Mouse (Mus musculus) small intestine, adult 2 months (tissue): ENCODE data around the gene Kdm1a. TPM values are rescaled to one million over a fixed set of nuclear protein-coding genes. Genes with fewer than 3 reads are reported as not detected.

ENCODE experiments used
- H3K27ac ChIP-seq: fragments of 200-500 bp; 2 replicates; pipeline ENCODE4 v1.5.1; 2012; ENCODE audit warnings: low read depth, low read length, control low read depth, inconsistent platforms; ENCODE audit not compliant: insufficient read depth
- H3K27me3 ChIP-seq: fragments of 200-500 bp; 2 replicates; pipeline ENCODE4 v1.6.1; 2012; ENCODE audit warnings: mild to moderate bottlenecking, moderate library complexity, low read length, inconsistent platforms; ENCODE audit not compliant: control insufficient read depth, insufficient read depth
- H3K36me3 ChIP-seq: fragments of 200-500 bp; 2 replicates; pipeline ENCODE4 v1.6.1; 2012; ENCODE audit warnings: mild to moderate bottlenecking, low read length, control low read depth, inconsistent platforms; ENCODE audit not compliant: control insufficient read depth, insufficient read depth
- H3K4me1 ChIP-seq: fragments of 200-500 bp; 2 replicates; pipeline ENCODE4 v1.6.1; 2012; ENCODE audit warnings: low read length, inconsistent platforms, mixed read lengths; ENCODE audit not compliant: control insufficient read depth, insufficient read depth, insufficient read length
- H3K4me3 ChIP-seq: fragments of 200-500 bp; 2 replicates; pipeline ENCODE4 v1.5.1; 2012; ENCODE audit warnings: low read depth, mild to moderate bottlenecking, control low read depth, inconsistent platforms, low read length, moderate library complexity
- CTCF ChIP-seq: fragments of 200-500 bp; IDR thresholded peaks from 2 replicates; pipeline ENCODE4 v1.5.1; 2012; ENCODE audit warnings: low read depth, mild to moderate bottlenecking, control low read depth, inconsistent platforms, low read length, moderate library complexity, mixed read lengths; ENCODE audit not compliant: insufficient replicate concordance, insufficient read length; ENCODE audit errors: extremely low read depth
- POLR2A ChIP-seq: fragments of 200-500 bp; IDR thresholded peaks from 2 replicates; pipeline ENCODE4 v1.6.1; 2012; ENCODE audit warnings: low read depth, mild to moderate bottlenecking, control low read depth, inconsistent platforms, low read length, moderate library complexity
- WGBS: fragments of 180-500 bp; shearing (Covaris S2); methylation state at CpG from one replicate; pipeline ENCODE4 v1.1.7; 2018; 5-methylcytosine and 5-hydroxymethylcytosine counted together
- polyA plus RNA-seq: library from polyadenylated mRNA; depleted of rRNA; stranded (reverse); fragments of >200 nt; gene quantifications from 2 replicates; pipeline ENCODE4 v1.2.3, GENCODE M21; 2012

The Kdm1a gene
- polyA plus RNA-seq, 1 experiment, result 16.0 TPM

DNA sequence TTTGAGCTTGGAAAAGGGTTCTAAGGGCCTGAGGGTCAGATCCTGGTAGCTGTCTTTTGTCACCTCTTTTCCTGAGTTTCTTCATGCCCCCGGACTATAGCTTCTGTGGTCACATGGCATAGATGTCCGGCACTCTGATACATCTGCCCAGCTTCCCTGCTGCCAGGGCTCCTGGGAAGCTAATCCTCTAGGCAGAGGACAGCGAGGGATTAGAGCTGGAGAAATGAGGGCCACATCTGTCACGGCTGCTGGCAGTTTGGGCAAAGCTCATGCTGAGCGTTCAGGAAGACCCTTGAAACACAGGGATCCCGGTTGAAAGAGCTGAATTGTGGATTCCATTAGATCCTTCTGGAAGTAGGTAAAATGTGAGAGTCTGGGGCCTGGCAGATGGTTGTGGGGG is 19.9 kb upstream of the Kdm1a start, which contains the start of gene Lactbl1:
Lactbl1 (plus strand) TSS at position 234 of the 400 bp plus-strand sequence.
- no peaks in the 10 kb centered on the region for H3K27me3 ChIP-seq
- no peak within 1 kb of the TSS for H3K27ac ChIP-seq
- no peaks in the 10 kb centered on the region for H3K4me1 ChIP-seq
- H3K4me3 ChIP-seq, result no peak within 1 kb of the TSS
- no peaks in the 10 kb centered on the region for H3K36me3 ChIP-seq
- WGBS, result 70% methylated on average over 6 of the region's 6 CpGs
- TF ChIP-seq CTCF (no peak), POLR2A (no peak)

DNA sequence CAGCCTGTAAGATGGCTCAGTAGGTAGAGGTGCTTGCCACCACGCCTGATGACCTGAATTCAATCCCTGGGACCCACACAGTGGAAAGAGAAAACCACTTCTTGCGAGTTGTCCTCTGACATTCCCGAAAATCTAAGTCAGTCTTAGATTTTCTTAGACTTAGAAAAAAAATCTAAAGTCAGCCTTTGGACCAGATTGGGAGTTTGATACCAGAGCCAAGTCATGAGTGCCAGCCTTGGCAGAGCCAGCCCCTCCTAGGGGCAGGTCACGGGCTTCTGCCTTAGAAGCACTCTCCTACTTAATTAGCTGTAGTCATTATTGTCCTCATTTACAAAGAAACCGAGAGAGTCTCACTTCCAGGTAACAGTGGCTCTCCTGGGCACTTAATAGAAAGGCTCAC is 19.4 kb upstream of the Kdm1a start:
- TF ChIP-seq CTCF (no peak), POLR2A (no peak)
- Histone ChIP-seq H3K36me3 (no peaks in the 10 kb centered on the region), H3K4me1 (no peaks in the 10 kb centered on the region), H3K4me3 (no peak overlapping the region), H3K27me3 (no peaks in the 10 kb centered on the region), H3K27ac (no peak overlapping the region)
- 49% methylated on average over 5 of the region's 5 CpGs for WGBS

DNA sequence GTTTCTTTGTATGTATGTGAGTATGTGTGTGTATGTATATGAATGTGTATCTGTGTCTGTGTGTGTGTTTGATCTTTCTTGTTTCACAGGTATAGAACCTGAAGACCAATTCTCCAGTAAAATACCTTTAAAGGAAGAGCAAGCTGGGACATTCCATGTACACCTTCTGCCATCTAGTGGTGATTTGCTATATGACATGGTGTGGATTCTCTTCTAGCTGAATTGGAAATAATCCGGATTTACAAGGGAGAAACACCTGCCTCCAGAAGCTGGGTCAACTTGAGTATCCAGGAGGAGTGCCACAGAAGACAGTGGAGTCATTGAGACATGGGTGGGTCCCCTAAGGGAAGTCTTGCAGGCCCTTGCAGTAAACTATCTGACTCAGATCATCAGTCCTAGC is 18.8 kb upstream of the Kdm1a start:
- no peak overlapping the region for H3K27ac ChIP-seq
- no peaks in the 10 kb centered on the region for H3K36me3 ChIP-seq
- no peaks in the 10 kb centered on the region for H3K4me1 ChIP-seq
- no peak overlapping the region for H3K4me3 ChIP-seq
- TF ChIP-seq POLR2A (no peak), CTCF (peak; percentile 23; the same call in 1 of the 2 replicates)
- H3K27me3 ChIP-seq, result no peaks in the 10 kb centered on the region
- 0% methylated on average over 1 of the region's 1 CpGs for WGBS

DNA sequence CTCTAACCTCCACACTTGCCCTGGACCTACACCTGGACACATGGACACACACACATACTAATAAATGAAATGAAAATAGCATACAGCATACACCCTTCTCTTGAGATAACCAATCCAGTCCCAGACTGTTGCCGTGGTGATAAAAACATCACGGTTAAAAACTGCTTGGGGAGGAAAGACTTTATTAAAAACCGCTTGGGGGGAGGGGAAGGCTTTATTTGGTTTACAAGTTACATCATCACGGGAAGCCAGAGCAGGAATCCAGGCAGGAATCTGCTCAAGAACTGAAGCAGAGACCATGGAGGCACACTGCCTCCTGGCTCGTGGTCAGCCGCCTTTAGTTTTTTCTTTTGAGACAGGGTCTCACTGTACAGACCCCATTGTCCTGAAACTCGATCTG is 11.1 kb upstream of the Kdm1a start:
- no peaks in the 10 kb centered on the region for H3K4me1 ChIP-seq
- H3K4me3 ChIP-seq, result no peak overlapping the region
- H3K36me3 ChIP-seq, result no peaks in the 10 kb centered on the region
- H3K27ac ChIP-seq, result no peak overlapping the region
- TF ChIP-seq POLR2A, result no peak
- TF ChIP-seq CTCF, result no peak
- H3K27me3 ChIP-seq, result no peaks in the 10 kb centered on the region
- 46% methylated on average over 7 of the region's 7 CpGs for WGBS

DNA sequence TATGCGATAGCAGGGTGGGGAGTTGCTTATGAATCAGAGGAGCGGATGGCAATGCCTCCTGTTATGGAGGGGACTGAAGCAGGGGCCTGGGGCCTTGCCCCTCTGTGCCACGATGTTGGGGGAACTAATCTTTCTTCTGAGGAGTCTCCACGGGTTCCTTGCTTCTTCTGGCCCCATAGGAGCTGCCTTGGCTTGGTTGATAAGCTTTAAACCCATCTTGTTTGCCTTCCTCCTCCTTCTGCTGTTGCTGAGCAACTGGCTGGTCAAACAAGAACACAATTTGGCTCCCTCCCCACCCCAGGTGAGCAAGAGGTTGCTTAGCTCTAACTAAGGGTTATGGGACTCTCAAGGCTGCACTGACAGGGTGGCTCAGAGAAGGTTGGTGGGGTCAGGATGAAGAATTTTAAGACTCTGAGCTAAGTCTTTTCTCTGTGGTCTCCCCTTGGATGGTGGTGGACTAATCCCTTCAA is 7.9 kb upstream of the Kdm1a start, which contains the start of gene Tex46:
Tex46 (plus strand) TSS at position 51 of the 470 bp plus-strand sequence.
- Histone ChIP-seq H3K36me3 (no peaks in the 10 kb centered on the region), H3K4me3 (no peak within 1 kb of the TSS), H3K27me3 (no peaks in the 10 kb centered on the region), H3K27ac (no peak within 1 kb of the TSS), H3K4me1 (no peaks in the 10 kb centered on the region)
- no peak for TF ChIP-seq CTCF
- TF ChIP-seq POLR2A, result no peak
- 39% methylated on average over 4 of the region's 4 CpGs for WGBS

DNA sequence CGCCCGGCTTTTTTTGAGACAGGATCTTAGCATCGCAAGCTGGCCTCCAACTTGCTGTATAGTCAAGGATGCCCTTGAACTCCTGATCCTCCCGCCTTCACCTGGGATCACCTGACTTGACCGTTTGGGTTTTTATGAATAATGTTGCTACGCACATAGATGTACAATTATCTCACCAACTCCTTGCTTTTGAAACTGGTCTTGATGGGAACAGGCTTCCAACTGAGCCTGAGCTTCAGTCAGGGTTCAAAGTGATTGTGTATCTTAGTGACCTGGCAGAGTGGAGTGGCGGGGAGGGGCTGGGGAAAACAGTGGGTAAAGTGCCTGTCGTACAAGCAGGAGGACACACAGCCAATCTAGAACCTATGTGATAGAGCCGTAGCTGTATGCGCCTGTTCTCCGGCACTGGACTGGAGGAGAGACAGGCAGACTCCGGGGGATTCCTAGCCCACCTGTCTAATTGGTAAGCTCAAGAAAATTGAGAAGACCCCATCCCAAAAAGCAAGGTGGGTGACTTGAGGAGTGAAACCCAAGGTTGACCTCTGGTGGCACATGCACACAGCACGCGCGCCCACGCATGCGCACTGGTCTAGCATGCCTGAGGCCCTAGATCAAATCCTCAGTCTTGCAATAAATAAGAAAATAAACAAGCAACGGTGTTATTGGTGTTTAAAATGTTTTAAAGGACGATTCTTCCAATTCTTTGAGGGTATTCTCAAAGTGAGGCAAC is 3.4 kb upstream of the Kdm1a start:
- Histone ChIP-seq H3K4me1 (no peaks in the 10 kb centered on the region), H3K36me3 (no peaks in the 10 kb centered on the region), H3K27me3 (no peaks in the 10 kb centered on the region), H3K4me3 (no peak overlapping the region), H3K27ac (no peak overlapping the region)
- 86% methylated on average over 19 of the region's 19 CpGs for WGBS
- TF ChIP-seq CTCF (no peak), POLR2A (no peak)

DNA sequence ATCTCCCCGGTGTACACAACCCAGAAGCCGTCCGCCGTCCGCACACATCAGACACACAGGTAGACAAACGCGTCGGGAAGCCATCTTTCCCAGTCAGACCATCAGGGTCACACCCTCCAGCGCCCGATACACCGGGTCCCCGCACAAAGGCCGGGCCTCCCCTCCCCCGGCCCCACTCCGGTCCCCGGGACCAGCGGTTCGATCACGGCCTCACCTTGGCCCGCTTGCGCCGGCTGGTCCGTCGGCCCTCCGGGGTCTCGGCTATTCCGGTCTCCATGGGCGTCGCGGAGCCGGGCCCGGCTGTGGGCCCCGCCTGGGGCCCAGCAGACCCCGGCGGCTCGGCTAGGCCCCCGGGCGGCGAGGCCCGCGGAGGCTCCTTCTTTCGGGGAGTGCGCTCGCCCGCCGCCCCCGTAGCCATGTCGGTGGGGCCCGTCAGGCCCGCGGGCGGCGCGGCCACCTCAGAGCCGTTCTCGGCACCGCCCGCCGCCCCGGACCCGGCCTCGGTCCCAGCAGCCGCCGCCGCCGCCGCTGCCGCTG is 437 bp downstream of the Kdm1a start:
- Histone ChIP-seq H3K36me3 (no peaks in the 10 kb centered on the region), H3K27ac (peak overlapping the region; percentile 78), H3K4me1 (no peaks in the 10 kb centered on the region), H3K27me3 (no peaks in the 10 kb centered on the region), H3K4me3 (peak overlapping the region; percentile 98)
- WGBS, result 1% methylated on average over 62 of the region's 68 CpGs
- no peak for TF ChIP-seq CTCF
- TF ChIP-seq POLR2A, result no peak
